Mouse (Mus musculus): ENCODE data around the gene Gcc1. TPM values are rescaled to one million over a fixed set of nuclear protein-coding genes. Genes with fewer than 3 reads are reported as not detected.

Gcc1 gene
- polyA plus RNA-seq, 1 experiment from 2014 or later: 10.4 TPM

- Histone ChIP-seq H3K4me1 (ENCODE audit: control insufficient read depth, insufficient read depth, low read depth, low read length) (peaks cover 32% of the 10 kb centered on the region), H3K27ac (ENCODE audit: low read depth, low read length) (peak overlapping the region; percentile 85), H3K27me3 (replicated peaks; ENCODE audit: control insufficient read depth, insufficient read depth, low read length) (no peaks in the 10 kb centered on the region), H3K4me2 (ENCODE audit: low read length) (peak overlapping the region; percentile 70), H3K9me3 (ENCODE audit: control insufficient read depth, low read length) (no peaks in the 10 kb centered on the region), H3K4me3 (ENCODE audit: low read length) (peak overlapping the region; percentile 86), H3K9ac (ENCODE audit: low read depth, low read length) (peak overlapping the region; percentile 95), H3K36me3 (ENCODE audit: control insufficient read depth, insufficient read depth, low read length) (peaks cover 11% of the 10 kb centered on the region)
- WGBS: 15% methylated on average over 33 of the region's 46 CpGs
- peak; percentile 44 for ATAC-seq
Observed at GRCm38 (mm10) chr6:28423767-28424695, 4.2 kb downstream of the Gcc1 start.

- Histone ChIP-seq H3K9ac (ENCODE audit: low read depth, low read length) (peak within 1 kb of the TSS; percentile 95), H3K27ac (ENCODE audit: low read depth, low read length) (peak within 1 kb of the TSS; percentile 85), H3K4me3 (ENCODE audit: low read length) (peak within 1 kb of the TSS; percentile 86), H3K4me2 (ENCODE audit: low read length) (peak within 1 kb of the TSS; percentile 70), H3K4me1 (ENCODE audit: control insufficient read depth, insufficient read depth, low read depth, low read length) (peaks cover 34% of the 10 kb centered on the region), H3K9me3 (ENCODE audit: control insufficient read depth, low read length) (no peaks in the 10 kb centered on the region), H3K36me3 (ENCODE audit: control insufficient read depth, insufficient read depth, low read length) (peaks cover 18% of the 10 kb centered on the region), H3K27me3 (replicated peaks; ENCODE audit: control insufficient read depth, insufficient read depth, low read length) (no peaks in the 10 kb centered on the region)
- under 1% methylated on average over 30 of the region's 42 CpGs for WGBS
- ATAC-seq: peak; percentile 78
Observed at GRCm38 (mm10) chr6:28423313-28423712, 4.9 kb downstream of the Gcc1 start, which contains the start of gene Arf5. TSS of gene Arf5 (plus strand) at chr6:28423560.

GRCm38 (mm10) chr6:28422651-28423290, 5.4 kb downstream of the Gcc1 start:
- H3K4me3 ChIP-seq (ENCODE audit: low read length): peak overlapping the region; percentile 86
- peak overlapping the region; percentile 20; the same call in 1 of the 2 replicates for H3K9ac ChIP-seq (ENCODE audit: low read depth, low read length)
- H3K27ac ChIP-seq (ENCODE audit: low read depth, low read length): peak overlapping the region; percentile 49; the same call in 1 of the 2 replicates
- peaks cover 24% of the 10 kb centered on the region for H3K36me3 ChIP-seq (ENCODE audit: control insufficient read depth, insufficient read depth, low read length)
- no peaks in the 10 kb centered on the region for H3K27me3 ChIP-seq (replicated peaks; ENCODE audit: control insufficient read depth, insufficient read depth, low read length)
- no peaks in the 10 kb centered on the region for H3K9me3 ChIP-seq (ENCODE audit: control insufficient read depth, low read length)
- ATAC-seq: peak; percentile 7; the same call in 1 of the 2 replicates
- H3K4me2 ChIP-seq (ENCODE audit: low read length): peak overlapping the region; percentile 70
- 72% methylated on average over 15 of the region's 15 CpGs for WGBS
- H3K4me1 ChIP-seq (ENCODE audit: control insufficient read depth, insufficient read depth, low read depth, low read length): peaks cover 34% of the 10 kb centered on the region

GRCm38 (mm10) chr6:28421469-28422000, 6.7 kb downstream of the Gcc1 start:
- Histone ChIP-seq H3K9ac (ENCODE audit: low read depth, low read length) (peak overlapping the region; percentile 68), H3K9me3 (ENCODE audit: control insufficient read depth, low read length) (no peaks in the 10 kb centered on the region), H3K4me3 (ENCODE audit: low read length) (peak overlapping the region; percentile 56), H3K36me3 (ENCODE audit: control insufficient read depth, insufficient read depth, low read length) (peaks cover 26% of the 10 kb centered on the region), H3K4me1 (ENCODE audit: control insufficient read depth, insufficient read depth, low read depth, low read length) (peaks cover 34% of the 10 kb centered on the region), H3K4me2 (ENCODE audit: low read length) (peak overlapping the region; percentile 84), H3K27me3 (replicated peaks; ENCODE audit: control insufficient read depth, insufficient read depth, low read length) (no peaks in the 10 kb centered on the region), H3K27ac (ENCODE audit: low read depth, low read length) (peak overlapping the region; percentile 5; the same call in 1 of the 2 replicates)
- peak; percentile 89 for ATAC-seq
- 0% methylated on average over 24 of the region's 27 CpGs for WGBS

- H3K9ac ChIP-seq (ENCODE audit: low read depth, low read length): peak overlapping the region; percentile 68
- no peak overlapping the region for H3K27ac ChIP-seq (ENCODE audit: low read depth, low read length)
- peak overlapping the region; percentile 56 for H3K4me3 ChIP-seq (ENCODE audit: low read length)
- H3K4me2 ChIP-seq (ENCODE audit: low read length): peak overlapping the region; percentile 84
- ATAC-seq: no peak
- H3K36me3 ChIP-seq (ENCODE audit: control insufficient read depth, insufficient read depth, low read length): peaks cover 26% of the 10 kb centered on the region
- 24% methylated on average over 13 of the region's 13 CpGs for whole genome bisulfite sequencing
- no peaks in the 10 kb centered on the region for H3K9me3 ChIP-seq (ENCODE audit: control insufficient read depth, low read length)
- no peaks in the 10 kb centered on the region for H3K27me3 ChIP-seq (replicated peaks; ENCODE audit: control insufficient read depth, insufficient read depth, low read length)
- H3K4me1 ChIP-seq (ENCODE audit: control insufficient read depth, insufficient read depth, low read depth, low read length): peaks cover 34% of the 10 kb centered on the region
Observed at GRCm38 (mm10) chr6:28420865-28421264, 7.3 kb downstream of the Gcc1 start.

GRCm38 (mm10) chr6:28420361-28420760, 7.8 kb downstream of the Gcc1 start:
- Histone ChIP-seq H3K27ac (ENCODE audit: low read depth, low read length) (no peak overlapping the region), H3K9me3 (ENCODE audit: control insufficient read depth, low read length) (no peaks in the 10 kb centered on the region), H3K4me2 (ENCODE audit: low read length) (peak overlapping the region; percentile 84), H3K27me3 (replicated peaks; ENCODE audit: control insufficient read depth, insufficient read depth, low read length) (no peaks in the 10 kb centered on the region), H3K36me3 (ENCODE audit: control insufficient read depth, insufficient read depth, low read length) (peaks cover 31% of the 10 kb centered on the region), H3K9ac (ENCODE audit: low read depth, low read length) (no peak overlapping the region), H3K4me3 (ENCODE audit: low read length) (peak overlapping the region; percentile 56), H3K4me1 (ENCODE audit: control insufficient read depth, insufficient read depth, low read depth, low read length) (peaks cover 34% of the 10 kb centered on the region)
- ATAC-seq: no peak
- 80% methylated on average over 17 of the region's 17 CpGs for WGBS

GRCm38 (mm10) chr6:28419673-28420072, 8.5 kb downstream of the Gcc1 start:
- no peak for ATAC-seq
- H3K36me3 ChIP-seq (ENCODE audit: control insufficient read depth, insufficient read depth, low read length): peaks cover 36% of the 10 kb centered on the region
- H3K27me3 ChIP-seq (replicated peaks; ENCODE audit: control insufficient read depth, insufficient read depth, low read length): no peaks in the 10 kb centered on the region
- H3K4me1 ChIP-seq (ENCODE audit: control insufficient read depth, insufficient read depth, low read depth, low read length): peaks cover 29% of the 10 kb centered on the region
- no peak overlapping the region; the same call in 1 of the 2 replicates for H3K9ac ChIP-seq (ENCODE audit: low read depth, low read length)
- peak overlapping the region; percentile 84 for H3K4me2 ChIP-seq (ENCODE audit: low read length)
- H3K27ac ChIP-seq (ENCODE audit: low read depth, low read length): no peak overlapping the region
- H3K9me3 ChIP-seq (ENCODE audit: control insufficient read depth, low read length): no peaks in the 10 kb centered on the region
- WGBS: 82% methylated on average over 2 of the region's 2 CpGs
- H3K4me3 ChIP-seq (ENCODE audit: low read length): no peak overlapping the region

GRCm38 (mm10) chr6:28418449-28418848, 9.7 kb downstream of the Gcc1 start:
- no peaks in the 10 kb centered on the region for H3K27me3 ChIP-seq (replicated peaks; ENCODE audit: control insufficient read depth, insufficient read depth, low read length)
- no peak overlapping the region for H3K4me3 ChIP-seq (ENCODE audit: low read length)
- WGBS: 75% methylated on average over 14 of the region's 14 CpGs
- peak overlapping the region; percentile 50; the same call in 1 of the 2 replicates for H3K27ac ChIP-seq (ENCODE audit: low read depth, low read length)
- peak overlapping the region; percentile 8; the same call in 1 of the 2 replicates for H3K4me2 ChIP-seq (ENCODE audit: low read length)
- peaks cover 37% of the 10 kb centered on the region for H3K36me3 ChIP-seq (ENCODE audit: control insufficient read depth, insufficient read depth, low read length)
- no peak for ATAC-seq
- peaks cover 22% of the 10 kb centered on the region for H3K4me1 ChIP-seq (ENCODE audit: control insufficient read depth, insufficient read depth, low read depth, low read length)
- no peaks in the 10 kb centered on the region for H3K9me3 ChIP-seq (ENCODE audit: control insufficient read depth, low read length)
- H3K9ac ChIP-seq (ENCODE audit: low read depth, low read length): no peak overlapping the region

Measured in hindbrain, embryonic 16.5 days (tissue).